Mouse (Mus musculus) liver, embryonic 14.5 days (tissue): ENCODE measurements around the gene Rep15.

Source experiments
- CTCF ChIP-seq: IDR thresholded peaks from 2 replicates; pipeline ENCODE4 v1.5.1; 2016; ENCODE audit warnings: antibody characterized with exemption, low read depth, control low read depth
- EP300 ChIP-seq: IDR thresholded peaks from 2 replicates; pipeline ENCODE4 v1.6.1; 2016; ENCODE audit warnings: antibody characterized with exemption, low read depth

DNA sequence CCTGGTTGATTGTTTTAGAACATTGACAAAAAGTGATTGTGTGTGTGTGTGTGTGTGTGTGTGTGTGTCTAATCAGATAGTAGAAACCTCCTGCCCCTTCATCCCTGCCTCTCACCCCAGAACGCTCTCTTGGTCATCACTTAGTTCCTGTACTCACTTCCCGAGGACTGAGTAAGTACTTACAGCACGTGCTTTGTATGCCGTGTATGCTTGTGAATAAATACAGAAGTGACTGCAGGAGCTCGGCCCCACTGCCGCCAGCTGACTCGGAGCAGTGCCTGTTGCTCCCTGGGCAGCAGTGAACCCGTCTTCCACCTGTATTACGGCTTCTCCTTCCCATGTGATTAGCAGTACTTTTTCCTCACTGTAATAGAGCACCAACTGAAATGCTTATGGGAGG lies 20.1 kb downstream of the Rep15 start:
- no peak for TF ChIP-seq CTCF
- no peak for TF ChIP-seq EP300
